Mouse (Mus musculus) ES-Bruce4 (cell line): Measurements from ENCODE around the gene Psmb8.

Source experiments
- CTCF ChIP-seq: IDR thresholded peaks from one replicate; pipeline ENCODE4 v1.8.1; 2011; ENCODE audit warnings: low read depth, low read length
- POLR2A ChIP-seq: IDR thresholded peaks from one replicate; pipeline ENCODE4 v1.8.1; 2011; ENCODE audit warnings: low read length; ENCODE audit not compliant: insufficient read depth

DNA sequence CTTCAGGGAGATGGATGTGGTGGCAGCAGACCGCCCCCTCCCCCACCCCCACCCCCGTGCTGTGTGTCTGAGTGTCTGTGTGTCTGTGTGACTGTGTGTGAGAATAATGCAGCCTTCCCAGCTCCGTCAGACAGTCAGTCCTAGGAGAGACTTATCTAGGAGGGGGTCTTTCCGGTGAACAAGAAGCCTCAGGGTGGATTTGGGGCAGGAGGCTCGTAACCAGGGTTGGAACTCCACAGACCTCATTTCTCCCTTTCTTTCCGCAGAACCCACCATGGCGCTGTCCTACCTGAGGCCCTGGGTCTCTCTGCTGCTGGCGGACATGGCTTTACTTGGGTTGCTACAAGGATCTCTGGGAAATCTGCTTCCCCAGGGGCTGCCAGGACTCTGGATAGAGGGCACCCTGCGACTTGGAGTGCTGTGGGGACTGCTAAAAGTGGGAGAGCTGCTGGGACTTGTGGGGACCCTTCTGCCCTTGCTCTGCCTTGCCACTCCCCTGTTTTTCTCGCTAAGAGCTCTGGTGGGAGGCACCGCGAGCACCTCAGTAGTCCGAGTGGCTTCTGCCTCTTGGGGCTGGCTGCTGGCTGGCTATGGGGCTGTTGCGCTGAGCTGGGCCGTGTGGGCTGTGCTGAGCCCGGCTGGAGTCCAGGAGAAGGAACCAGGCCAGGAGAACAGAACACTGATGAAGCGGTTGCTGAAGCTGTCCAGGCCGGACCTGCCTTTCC is 7.7 kb downstream of the Psmb8 start:
- TF ChIP-seq POLR2A (no peak), CTCF (no peak)
